Mouse (Mus musculus): ENCODE data around the gene 1700017D01Rik. TPM values are rescaled to one million over a fixed set of nuclear protein-coding genes. Genes with fewer than 3 reads are reported as not detected.
"Not testable (repeated sequence)": the region's sequence is repeated elsewhere in the genome, so short reads cannot be mapped to it uniquely, and the experiment has no call there.

1700017D01Rik gene
- polyA plus RNA-seq (2012; rRNA removed), result not detected in 2 replicates

- DNase-seq (ENCODE audit: extremely low spot score in 1 of 2, low spot score in 1 of 2), result not testable (repeated sequence)
These were observed at the start of gene 1700017D01Rik for GRCm38 (mm10) chr19:11130776-11131175. 1700017D01Rik (minus strand) TSS chr19:11130876.

GRCm38 (mm10) chr19:11177464-11177863 is 46.8 kb upstream of the 1700017D01Rik start:
- no peak for DNase-seq (ENCODE audit: extremely low spot score in 1 of 2, low spot score in 1 of 2)

GRCm38 (mm10) chr19:11165172-11165571 is 34.5 kb upstream of the 1700017D01Rik start, which contains the start of gene 1700025F22Rik:
1700025F22Rik (minus strand) TSS chr19:11165320.
- no peak for DNase-seq (ENCODE audit: extremely low spot score in 1 of 2, low spot score in 1 of 2)

GRCm38 (mm10) chr19:11157890-11158289 is 27.2 kb upstream of the 1700017D01Rik start:
- DNase-seq (ENCODE audit: extremely low spot score in 1 of 2, low spot score in 1 of 2), result not testable (repeated sequence)

GRCm38 (mm10) chr19:11135336-11135735 is 4.7 kb upstream of the 1700017D01Rik start:
- no peak for DNase-seq (ENCODE audit: extremely low spot score in 1 of 2, low spot score in 1 of 2)

GRCm38 (mm10) chr19:11134852-11135251 is 4.2 kb upstream of the 1700017D01Rik start:
- no peak for DNase-seq (ENCODE audit: extremely low spot score in 1 of 2, low spot score in 1 of 2)

- DNase-seq (ENCODE audit: extremely low spot score in 1 of 2, low spot score in 1 of 2), result no peak
These were observed 974 bp downstream of the 1700017D01Rik start for GRCm38 (mm10) chr19:11129702-11130101.

GRCm38 (mm10) chr19:11121016-11121420 is 9.7 kb downstream of the 1700017D01Rik start:
- DNase-seq (ENCODE audit: extremely low spot score in 1 of 2, low spot score in 1 of 2), result peak in 1 of 2 experiments; percentile 2

GRCm38 (mm10) chr19:11119338-11119737 is 11.3 kb downstream of the 1700017D01Rik start:
- DNase-seq (ENCODE audit: extremely low spot score in 1 of 2, low spot score in 1 of 2), result peak in 1 of 2 experiments; percentile 41

GRCm38 (mm10) chr19:11107746-11108145 is 22.9 kb downstream of the 1700017D01Rik start:
- DNase-seq (ENCODE audit: extremely low spot score in 1 of 2, low spot score in 1 of 2), result no peak

- DNase-seq (ENCODE audit: extremely low spot score in 1 of 2, low spot score in 1 of 2), result no peak
These were observed 28.8 kb downstream of the 1700017D01Rik start for GRCm38 (mm10) chr19:11101880-11102279.

- no peak for DNase-seq (ENCODE audit: extremely low spot score in 1 of 2, low spot score in 1 of 2)
These were observed 32.3 kb downstream of the 1700017D01Rik start for GRCm38 (mm10) chr19:11098401-11098800.

GRCm38 (mm10) chr19:11092131-11092530 is 38.5 kb downstream of the 1700017D01Rik start:
- DNase-seq (ENCODE audit: extremely low spot score in 1 of 2, low spot score in 1 of 2), result peak in 1 of 2 experiments; percentile 3

- no peak for DNase-seq (ENCODE audit: extremely low spot score in 1 of 2, low spot score in 1 of 2)
These were observed 49.7 kb downstream of the 1700017D01Rik start, which contains the start of gene Ms4a8a for GRCm38 (mm10) chr19:11080934-11081333. Ms4a8a (minus strand) TSS chr19:11081102.

GRCm38 (mm10) chr19:11070364-11070763 is 60.3 kb downstream of the 1700017D01Rik start:
- DNase-seq (ENCODE audit: extremely low spot score in 1 of 2, low spot score in 1 of 2), result no peak

GRCm38 (mm10) chr19:11065202-11065875 is 65.3 kb downstream of the 1700017D01Rik start:
- DNase-seq (ENCODE audit: extremely low spot score in 1 of 2, low spot score in 1 of 2), result no peak

- no peak for DNase-seq (ENCODE audit: extremely low spot score in 1 of 2, low spot score in 1 of 2)
These were observed 69.8 kb downstream of the 1700017D01Rik start for GRCm38 (mm10) chr19:11060900-11061299.

- DNase-seq (ENCODE audit: extremely low spot score in 1 of 2, low spot score in 1 of 2), result no peak
These were observed 70.7 kb downstream of the 1700017D01Rik start for GRCm38 (mm10) chr19:11059967-11060366.

- not testable (repeated sequence) for DNase-seq (ENCODE audit: extremely low spot score in 1 of 2, low spot score in 1 of 2)
These were observed 75.0 kb downstream of the 1700017D01Rik start for GRCm38 (mm10) chr19:11055700-11056099.

- DNase-seq (ENCODE audit: extremely low spot score in 1 of 2, low spot score in 1 of 2), result no peak
These were observed 77.4 kb downstream of the 1700017D01Rik start for GRCm38 (mm10) chr19:11053277-11053676.

GRCm38 (mm10) chr19:11052877-11053276 is 77.8 kb downstream of the 1700017D01Rik start:
- no peak for DNase-seq (ENCODE audit: extremely low spot score in 1 of 2, low spot score in 1 of 2)

GRCm38 (mm10) chr19:11050286-11050685 is 80.4 kb downstream of the 1700017D01Rik start:
- DNase-seq (ENCODE audit: extremely low spot score in 1 of 2, low spot score in 1 of 2), result no peak
